Comparison of ENCODE assay signal across 12 mouse cellular contexts in the genomic region with DNA sequence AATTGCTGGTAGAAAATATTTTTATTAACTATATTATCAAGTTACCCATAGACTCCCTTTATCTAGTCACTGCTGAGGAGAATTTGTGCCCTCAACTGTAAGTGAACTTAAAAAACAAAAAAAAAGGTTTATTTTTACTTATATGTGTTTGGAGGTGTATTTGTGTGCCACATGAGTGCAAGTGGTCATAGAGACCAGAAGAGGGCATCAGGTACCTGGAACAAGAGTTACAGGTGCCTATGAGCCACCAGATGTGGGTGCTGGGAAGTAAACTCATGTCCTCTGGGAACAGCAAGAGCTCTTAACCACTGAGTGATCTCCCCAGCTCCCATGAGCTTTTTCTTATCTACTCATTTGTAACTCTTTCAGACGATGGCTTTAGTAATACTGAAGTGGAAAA.
"Had no signal": no experiment of that assay in that cellular context is flagged by ENCODE, and none has a peak within 500 bp of the region (broad histone marks: within the 10 kb centered on the region; RNA-seq: fewer than 3 reads in every experiment).

No protein-coding gene starts in this region.

- H3K36me3 ChIP-seq: kidney, embryonic 15.5 days; limb, embryonic 15.5 days; liver, embryonic 12.5 days; midbrain, embryonic 12.5 days had no signal

- H3K4me3 ChIP-seq: kidney, embryonic 15.5 days; limb, embryonic 15.5 days; liver, embryonic 12.5 days; midbrain, embryonic 12.5 days had no signal

- H3K9ac ChIP-seq: kidney, embryonic 15.5 days; limb, embryonic 15.5 days; liver, embryonic 12.5 days; midbrain, embryonic 12.5 days had no signal

- DNase-seq: kidney, adult 2 months; kidney, postnatal 14 days; layer of hippocampus, adult 9-11 months; layer of hippocampus, postnatal 36 days; right cerebral cortex, adult 18-20 months; right cerebral cortex, postnatal 25 days; thymus, postnatal 14 days had no signal

- H3K9me3 ChIP-seq: kidney, embryonic 15.5 days; limb, embryonic 15.5 days; liver, embryonic 12.5 days; midbrain, embryonic 12.5 days had no signal

- H3K4me2 ChIP-seq: kidney, embryonic 15.5 days; limb, embryonic 15.5 days; liver, embryonic 12.5 days; midbrain, embryonic 12.5 days had no signal

- H3K27ac ChIP-seq: kidney, embryonic 15.5 days; limb, embryonic 15.5 days; liver, embryonic 12.5 days; midbrain, embryonic 12.5 days had no signal

- H3K4me1 ChIP-seq: kidney, embryonic 15.5 days; limb, embryonic 15.5 days; liver, embryonic 12.5 days; midbrain, embryonic 12.5 days had no signal

- ATAC-seq: liver, embryonic 12.5 days; midbrain, embryonic 16.5 days had no signal

- H3K27me3 ChIP-seq: kidney, embryonic 15.5 days; limb, embryonic 15.5 days; liver, embryonic 12.5 days; midbrain, embryonic 12.5 days had no signal
